Mouse (Mus musculus): ENCODE measurements at regions not wholly inside any gene's neighbourhood (a gene's known extent, or its start where the extent isn't known, plus 50 kb on each side); places are given as distances from the start of the nearest gene placed in this dataset.

DNA sequence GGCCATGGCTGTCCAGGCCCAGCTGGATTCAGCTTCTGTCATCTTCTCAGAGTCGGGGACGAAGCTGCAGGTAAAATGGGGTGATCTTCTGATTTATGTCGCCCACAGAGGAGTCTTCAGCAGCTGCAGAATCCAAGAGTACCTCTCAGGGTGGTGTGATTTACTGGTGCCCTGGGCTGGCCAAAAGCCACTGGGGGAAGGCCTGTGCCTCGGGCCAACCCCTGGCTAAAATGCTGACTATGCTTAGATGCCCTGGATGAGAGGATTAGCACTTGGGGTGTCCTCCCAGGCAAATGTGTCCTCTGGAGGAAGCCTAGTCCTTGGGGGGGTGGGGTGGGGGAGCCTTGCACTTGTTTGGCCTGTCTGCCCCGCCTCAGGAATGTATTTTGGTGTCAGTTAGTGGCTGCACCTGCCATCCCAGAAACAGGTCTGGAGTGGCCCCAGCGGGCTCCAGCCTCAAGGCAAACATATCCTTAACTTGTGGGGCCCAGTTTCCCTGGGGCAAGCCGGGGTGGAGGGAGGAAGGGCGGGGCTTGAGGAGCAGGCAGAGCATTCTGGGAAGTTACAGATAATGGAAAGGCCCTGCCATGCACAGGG, 123.2 kb downstream of the Maf start:
- H3ac ChIP-seq (ENCODE audit: control insufficient read depth, insufficient read length, low read depth): no peak overlapping the region
- no peaks in the 10 kb centered on the region for H3K27me3 ChIP-seq (ENCODE audit: control insufficient read depth, insufficient read depth, insufficient read length)
- H3K79me2 ChIP-seq (ENCODE audit: control insufficient read depth, insufficient read depth): no peaks in the 10 kb centered on the region
- no peaks in the 10 kb centered on the region for H3K79me3 ChIP-seq (ENCODE audit: low read depth)
- H3K36me3 ChIP-seq (ENCODE audit: control insufficient read depth, insufficient read depth): no peaks in the 10 kb centered on the region
- TF ChIP-seq CTCF (IDR thresholded peaks at IDR 0.05; ENCODE audit: control insufficient read depth, insufficient read depth, insufficient read length) (no peak), FOSL1 (IDR thresholded peaks at IDR 0.05; ENCODE audit: insufficient read depth, low read length, poor library complexity, severe bottlenecking) (no peak), CEBPB (IDR thresholded peaks at IDR 0.05; ENCODE audit: low read depth) (no peak), MYOG (IDR thresholded peaks at IDR 0.05; ENCODE audit: control insufficient read depth, extremely low read depth, insufficient read length) (no peak), MYOD1 (IDR thresholded peaks at IDR 0.05; ENCODE audit: control insufficient read depth, insufficient read length, low read depth) (no peak), USF1 (IDR thresholded peaks at IDR 0.05; ENCODE audit: low read depth) (no peak), MAX (IDR thresholded peaks at IDR 0.05) (no peak)
- no peak overlapping the region for H3K4me3 ChIP-seq (ENCODE audit: insufficient read depth, poor library complexity, severe bottlenecking)

DNA sequence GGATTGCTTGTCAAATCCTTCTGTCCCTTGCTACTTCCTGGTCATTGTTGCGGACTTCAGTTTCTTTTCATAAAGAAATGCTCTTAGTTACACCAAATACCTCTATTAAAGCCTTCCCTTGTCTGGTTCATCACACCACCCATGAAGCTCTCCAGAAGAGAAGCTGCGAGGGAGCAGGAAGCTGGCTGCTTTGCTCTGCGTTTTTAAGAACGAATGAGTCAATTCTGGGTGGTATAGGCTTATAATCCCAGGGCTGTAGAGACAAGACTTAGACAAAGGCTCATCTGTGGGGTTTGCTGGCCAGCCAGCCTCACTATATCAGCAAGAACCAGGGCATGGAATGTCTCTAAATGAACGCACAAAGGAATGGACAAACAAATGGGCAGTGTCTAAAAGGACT, 124.4 kb downstream of the Maf start:
- H3K36me3 ChIP-seq (ENCODE audit: control insufficient read depth, insufficient read depth): no peaks in the 10 kb centered on the region
- H3ac ChIP-seq (ENCODE audit: control insufficient read depth, insufficient read length, low read depth): no peak overlapping the region
- no peak overlapping the region for H3K4me3 ChIP-seq (ENCODE audit: insufficient read depth, poor library complexity, severe bottlenecking)
- no peaks in the 10 kb centered on the region for H3K79me3 ChIP-seq (ENCODE audit: low read depth)
- H3K27me3 ChIP-seq (ENCODE audit: control insufficient read depth, insufficient read depth, insufficient read length): no peaks in the 10 kb centered on the region
- no peak for TF ChIP-seq MYOD1 (IDR thresholded peaks at IDR 0.05; ENCODE audit: control insufficient read depth, insufficient read length, low read depth)
- no peak for TF ChIP-seq MAX (IDR thresholded peaks at IDR 0.05)
- no peak for TF ChIP-seq CTCF (IDR thresholded peaks at IDR 0.05; ENCODE audit: control insufficient read depth, insufficient read depth, insufficient read length)
- no peak for TF ChIP-seq CEBPB (IDR thresholded peaks at IDR 0.05; ENCODE audit: low read depth)
- TF ChIP-seq MYOG (IDR thresholded peaks at IDR 0.05; ENCODE audit: control insufficient read depth, extremely low read depth, insufficient read length): no peak
- no peak for TF ChIP-seq FOSL1 (IDR thresholded peaks at IDR 0.05; ENCODE audit: insufficient read depth, low read length, poor library complexity, severe bottlenecking)
- no peak for TF ChIP-seq USF1 (IDR thresholded peaks at IDR 0.05; ENCODE audit: low read depth)
- H3K79me2 ChIP-seq (ENCODE audit: control insufficient read depth, insufficient read depth): no peaks in the 10 kb centered on the region

DNA sequence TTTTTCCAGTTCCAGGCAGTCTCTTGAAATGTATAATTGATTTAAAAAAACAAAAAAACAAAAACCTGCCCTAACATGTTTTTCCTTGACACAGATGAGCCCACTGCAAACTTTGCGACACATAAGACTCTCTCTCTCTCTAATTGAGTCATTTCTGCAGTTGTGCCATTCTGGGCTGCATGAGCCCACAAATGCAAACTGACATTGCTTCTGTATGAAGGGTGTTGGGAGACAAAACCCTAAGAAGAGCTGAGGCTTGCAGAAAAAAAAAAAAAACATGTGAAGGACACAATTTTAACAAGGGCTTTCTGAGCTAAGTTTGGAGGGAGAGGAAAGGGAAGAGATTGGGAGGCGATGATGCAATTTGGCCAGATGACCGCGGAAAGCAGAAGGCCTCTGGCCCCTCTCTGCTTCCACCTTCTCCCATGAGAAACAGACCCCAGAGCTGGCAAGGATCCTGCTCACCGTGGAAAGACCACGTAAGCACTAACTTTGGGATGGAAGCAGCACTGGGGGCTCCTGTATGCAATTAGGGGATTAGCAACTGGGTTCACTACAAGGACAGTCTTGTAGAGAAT, 125.6 kb downstream of the Maf start:
- no peaks in the 10 kb centered on the region for H3K79me3 ChIP-seq (ENCODE audit: low read depth)
- H3K27me3 ChIP-seq (ENCODE audit: control insufficient read depth, insufficient read depth, insufficient read length): no peaks in the 10 kb centered on the region
- no peaks in the 10 kb centered on the region for H3K36me3 ChIP-seq (ENCODE audit: control insufficient read depth, insufficient read depth)
- H3K4me3 ChIP-seq (ENCODE audit: insufficient read depth, poor library complexity, severe bottlenecking): no peak overlapping the region
- no peak for TF ChIP-seq MYOD1 (IDR thresholded peaks at IDR 0.05; ENCODE audit: control insufficient read depth, insufficient read length, low read depth)
- TF ChIP-seq FOSL1 (IDR thresholded peaks at IDR 0.05; ENCODE audit: insufficient read depth, low read length, poor library complexity, severe bottlenecking): no peak
- TF ChIP-seq USF1 (IDR thresholded peaks at IDR 0.05; ENCODE audit: low read depth): no peak
- no peak for TF ChIP-seq MAX (IDR thresholded peaks at IDR 0.05)
- TF ChIP-seq MYOG (IDR thresholded peaks at IDR 0.05; ENCODE audit: control insufficient read depth, extremely low read depth, insufficient read length): no peak
- TF ChIP-seq CTCF (IDR thresholded peaks at IDR 0.05; ENCODE audit: control insufficient read depth, insufficient read depth, insufficient read length): no peak
- TF ChIP-seq CEBPB (IDR thresholded peaks at IDR 0.05; ENCODE audit: low read depth): no peak
- H3ac ChIP-seq (ENCODE audit: control insufficient read depth, insufficient read length, low read depth): no peak overlapping the region
- no peaks in the 10 kb centered on the region for H3K79me2 ChIP-seq (ENCODE audit: control insufficient read depth, insufficient read depth)

DNA sequence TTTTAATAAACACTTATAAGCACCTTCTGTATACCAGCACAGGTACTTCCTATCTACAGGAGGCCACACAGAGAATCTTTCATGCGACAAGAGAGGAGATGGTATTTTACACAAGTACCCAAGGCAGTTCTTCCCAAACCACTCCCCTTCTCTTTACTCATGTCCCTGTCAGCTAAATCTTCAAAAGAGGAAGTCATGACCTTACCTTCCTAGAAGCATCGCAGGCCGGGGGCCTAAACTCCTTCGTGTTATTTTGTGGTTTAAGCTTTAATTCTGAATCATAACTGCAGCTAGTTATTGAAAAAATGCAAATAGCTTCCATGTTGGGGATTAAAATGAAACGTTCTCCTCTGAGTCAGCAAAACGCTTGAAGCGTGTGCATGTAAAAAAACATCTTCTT, 139.2 kb downstream of the Maf start:
- no peak overlapping the region for H3K4me3 ChIP-seq (ENCODE audit: insufficient read depth, poor library complexity, severe bottlenecking)
- H3K79me3 ChIP-seq (ENCODE audit: low read depth): no peaks in the 10 kb centered on the region
- no peak overlapping the region for H3ac ChIP-seq (ENCODE audit: control insufficient read depth, insufficient read length, low read depth)
- no peaks in the 10 kb centered on the region for H3K36me3 ChIP-seq (ENCODE audit: control insufficient read depth, insufficient read depth)
- H3K27me3 ChIP-seq (ENCODE audit: control insufficient read depth, insufficient read depth, insufficient read length): no peaks in the 10 kb centered on the region
- TF ChIP-seq MAX (IDR thresholded peaks at IDR 0.05) (no peak), CTCF (IDR thresholded peaks at IDR 0.05; ENCODE audit: control insufficient read depth, insufficient read depth, insufficient read length) (no peak), MYOD1 (IDR thresholded peaks at IDR 0.05; ENCODE audit: control insufficient read depth, insufficient read length, low read depth) (no peak), FOSL1 (IDR thresholded peaks at IDR 0.05; ENCODE audit: insufficient read depth, low read length, poor library complexity, severe bottlenecking) (no peak), USF1 (IDR thresholded peaks at IDR 0.05; ENCODE audit: low read depth) (no peak), MYOG (IDR thresholded peaks at IDR 0.05; ENCODE audit: control insufficient read depth, extremely low read depth, insufficient read length) (no peak), CEBPB (IDR thresholded peaks at IDR 0.05; ENCODE audit: low read depth) (no peak)
- H3K79me2 ChIP-seq (ENCODE audit: control insufficient read depth, insufficient read depth): no peaks in the 10 kb centered on the region

DNA sequence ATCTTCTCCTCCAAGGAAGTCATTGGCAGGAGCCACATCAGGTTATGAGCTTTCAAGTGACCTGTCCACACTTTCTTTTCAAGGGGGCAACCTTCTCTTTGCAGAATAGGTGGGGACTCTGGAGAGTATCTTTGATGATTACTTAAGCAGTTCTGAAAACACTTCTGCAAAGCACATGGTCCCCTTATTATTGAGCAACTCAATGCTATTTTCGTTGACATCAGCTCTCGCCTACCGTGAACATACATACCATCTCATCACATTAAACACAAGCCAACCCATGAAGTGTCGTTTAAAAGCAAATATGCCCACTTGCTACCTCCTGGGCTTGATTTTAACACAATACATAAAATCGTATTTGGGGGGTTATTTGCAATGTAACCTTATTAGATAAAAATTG, 141.8 kb downstream of the Maf start:
- H3K27me3 ChIP-seq (ENCODE audit: control insufficient read depth, insufficient read depth, insufficient read length): no peaks in the 10 kb centered on the region
- H3K4me3 ChIP-seq (ENCODE audit: insufficient read depth, poor library complexity, severe bottlenecking): no peak overlapping the region
- H3K79me3 ChIP-seq (ENCODE audit: low read depth): no peaks in the 10 kb centered on the region
- H3K79me2 ChIP-seq (ENCODE audit: control insufficient read depth, insufficient read depth): no peaks in the 10 kb centered on the region
- H3ac ChIP-seq (ENCODE audit: control insufficient read depth, insufficient read length, low read depth): no peak overlapping the region
- TF ChIP-seq CEBPB (IDR thresholded peaks at IDR 0.05; ENCODE audit: low read depth) (no peak), MAX (IDR thresholded peaks at IDR 0.05) (no peak), FOSL1 (IDR thresholded peaks at IDR 0.05; ENCODE audit: insufficient read depth, low read length, poor library complexity, severe bottlenecking) (no peak), USF1 (IDR thresholded peaks at IDR 0.05; ENCODE audit: low read depth) (no peak), MYOG (IDR thresholded peaks at IDR 0.05; ENCODE audit: control insufficient read depth, extremely low read depth, insufficient read length) (no peak), CTCF (IDR thresholded peaks at IDR 0.05; ENCODE audit: control insufficient read depth, insufficient read depth, insufficient read length) (no peak), MYOD1 (IDR thresholded peaks at IDR 0.05; ENCODE audit: control insufficient read depth, insufficient read length, low read depth) (no peak)
- no peaks in the 10 kb centered on the region for H3K36me3 ChIP-seq (ENCODE audit: control insufficient read depth, insufficient read depth)
